Mouse (Mus musculus) liver, adult 2 months (tissue): Measurements from ENCODE around the gene Slc30a3. TPM values are rescaled to one million over a fixed set of nuclear protein-coding genes. Genes with fewer than 3 reads are reported as not detected.

Experiments
- DNase-seq: peaks from one replicate; pipeline ENCODE4 v3.0.0-alpha.2; 2011; ENCODE audit warnings: low read depth, low spot score; ENCODE audit errors: extremely low read depth
- H3K27ac ChIP-seq: fragments of 200-500 bp; replicated peaks from 2 replicates; pipeline ENCODE4 v1.5.1; 2012; ENCODE audit warnings: low read depth, mild to moderate bottlenecking, control low read depth, inconsistent platforms, low read length; ENCODE audit not compliant: insufficient read depth
- H3K27me3 ChIP-seq: fragments of 200-500 bp; 2 replicates; pipeline ENCODE4 v1.6.1; 2012; ENCODE audit warnings: mild to moderate bottlenecking, moderate library complexity, low read length, inconsistent platforms; ENCODE audit not compliant: control insufficient read depth, insufficient read depth
- H3K36me3 ChIP-seq: fragments of 200-500 bp; 2 replicates; pipeline ENCODE4 v1.6.1; 2012; ENCODE audit warnings: low read length, inconsistent platforms; ENCODE audit not compliant: control insufficient read depth, insufficient read depth
- H3K4me1 ChIP-seq: fragments of 200-500 bp; 2 replicates; pipeline ENCODE4 v1.6.1; 2011; ENCODE audit warnings: low read length; ENCODE audit not compliant: control insufficient read depth, insufficient read depth
- H3K4me3 ChIP-seq: fragments of 200-500 bp; 2 replicates; pipeline ENCODE4 v1.5.1; 2011; ENCODE audit warnings: low read depth, mild to moderate bottlenecking, control low read depth, low read length, moderate library complexity; ENCODE audit not compliant: insufficient read depth
- H3K79me2 ChIP-seq: fragments of 200-500 bp; 2 replicates; pipeline ENCODE4 v1.6.1; 2012; ENCODE audit warnings: inconsistent platforms, mild to moderate bottlenecking, low read length, moderate library complexity; ENCODE audit not compliant: control insufficient read depth, insufficient read depth
- H3K9ac ChIP-seq: fragments of 200-500 bp; 2 replicates; pipeline ENCODE4 v1.6.1; 2012; ENCODE audit warnings: low read depth, mild to moderate bottlenecking, control low read depth, inconsistent platforms, low read length
- CTCF ChIP-seq: fragments of 200-500 bp; IDR thresholded peaks from 2 replicates; pipeline ENCODE4 v1.5.1; 2011; ENCODE audit warnings: low read depth, low read length, control low read depth
- POLR2A ChIP-seq: fragments of 200-500 bp; IDR thresholded peaks from 2 replicates; pipeline ENCODE4 v1.6.1; 2011; ENCODE audit warnings: low read length, control low read depth; ENCODE audit not compliant: insufficient read depth; ENCODE audit errors: extremely low read depth
- WGBS: fragments of 180-500 bp; shearing (Covaris S2); methylation state at CpG from one replicate; pipeline ENCODE4 v1.1.7; 2018; 5-methylcytosine and 5-hydroxymethylcytosine counted together
- polyA plus RNA-seq: library from polyadenylated mRNA; depleted of rRNA; stranded (reverse); fragments of >200 nt; gene quantifications from 2 replicates; pipeline ENCODE4 v1.2.3, GENCODE M21; 2012
- total RNA-seq: library from RNA; depleted of rRNA; stranded (reverse); fragments of >200 nt; gene quantifications from 2 replicates; pipeline ENCODE4 v1.2.3, GENCODE M21; 2014

Slc30a3 gene
- total and polyA plus RNA-seq, 2 experiments, result 0.37 to 0.97 TPM

DNA sequence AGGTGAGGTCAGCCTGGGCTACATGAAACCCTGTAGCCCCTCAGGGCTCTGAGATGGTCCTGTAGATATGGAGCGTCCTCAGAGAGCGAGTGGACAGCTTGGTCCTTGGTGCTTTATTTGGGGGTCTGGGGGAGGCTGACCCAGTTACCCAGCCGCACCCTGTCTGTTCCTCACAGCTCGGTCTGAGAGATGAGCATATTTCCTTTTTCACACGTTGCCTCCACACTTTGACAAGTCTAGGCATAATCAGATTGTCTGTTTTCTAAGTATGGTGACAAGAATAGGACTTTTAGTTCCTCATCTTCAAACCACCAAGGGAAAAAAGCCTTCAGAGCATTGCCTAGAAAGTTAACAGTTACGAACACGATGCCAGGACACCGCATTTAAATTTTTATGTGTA is 13.1 kb upstream of the Slc30a3 start:
- H3K9ac ChIP-seq, result no peak overlapping the region
- H3K4me3 ChIP-seq, result no peak overlapping the region
- no peaks in the 10 kb centered on the region for H3K4me1 ChIP-seq
- H3K36me3 ChIP-seq, result no peaks in the 10 kb centered on the region
- TF ChIP-seq CTCF (no peak), POLR2A (no peak)
- H3K27me3 ChIP-seq, result peaks cover 3% of the 10 kb centered on the region; the same call in 1 of the 2 replicates
- DNase-seq, result no peak
- H3K79me2 ChIP-seq, result no peaks in the 10 kb centered on the region
- no peak overlapping the region for H3K27ac ChIP-seq
- WGBS, result 83% methylated on average over 8 of the region's 8 CpGs

DNA sequence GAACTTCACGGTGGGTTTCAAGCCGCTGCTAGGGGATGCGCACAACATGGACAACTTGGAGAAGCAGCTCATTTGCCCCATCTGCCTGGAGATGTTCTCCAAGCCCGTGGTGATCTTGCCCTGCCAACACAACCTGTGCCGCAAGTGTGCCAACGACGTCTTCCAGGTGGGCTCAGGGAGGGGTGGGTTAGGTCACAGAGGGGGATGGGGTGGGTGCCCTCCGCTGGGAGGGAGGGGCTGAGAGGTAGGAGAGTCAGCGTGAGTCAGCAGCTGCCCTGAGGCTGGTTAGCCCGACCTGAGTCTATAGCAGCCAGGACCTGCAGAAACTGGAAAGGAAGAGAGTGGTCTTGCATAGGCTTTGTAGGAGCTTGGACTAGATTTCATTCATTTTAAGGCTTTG is 8.9 kb upstream of the Slc30a3 start:
- H3K4me3 ChIP-seq, result no peak overlapping the region
- no peak overlapping the region for H3K27ac ChIP-seq
- WGBS, result 26% methylated on average over 10 of the region's 10 CpGs
- no peaks in the 10 kb centered on the region for H3K79me2 ChIP-seq
- H3K36me3 ChIP-seq, result no peaks in the 10 kb centered on the region
- no peak for TF ChIP-seq POLR2A
- TF ChIP-seq CTCF, result no peak
- no peaks in the 10 kb centered on the region for H3K4me1 ChIP-seq
- peaks cover 3% of the 10 kb centered on the region; the same call in 1 of the 2 replicates for H3K27me3 ChIP-seq
- DNase-seq, result no peak
- no peak overlapping the region for H3K9ac ChIP-seq

- H3K4me1 ChIP-seq, result no peaks in the 10 kb centered on the region
- H3K27me3 ChIP-seq, result peaks cover 3% of the 10 kb centered on the region; the same call in 1 of the 2 replicates
- no peak within 1 kb of the TSS for H3K9ac ChIP-seq
- H3K79me2 ChIP-seq, result no peaks in the 10 kb centered on the region
- TF ChIP-seq CTCF (no peak), POLR2A (no peak)
- H3K4me3 ChIP-seq, result no peak within 1 kb of the TSS
- WGBS, result 33% methylated on average over 3 of the region's 3 CpGs
- DNase-seq, result no peak
- H3K36me3 ChIP-seq, result no peaks in the 10 kb centered on the region
- H3K27ac ChIP-seq, result no peak within 1 kb of the TSS
These were observed 8.3 kb upstream of the Slc30a3 start, which contains the start of gene Trim54 for GRCm38 (mm10) chr5:31116354-31116753. TSS of gene Trim54 (plus strand) at chr5:31116712.

GRCm38 (mm10) chr5:31110781-31111180 is 2.7 kb upstream of the Slc30a3 start:
- Histone ChIP-seq H3K27ac (no peak overlapping the region), H3K27me3 (no peaks in the 10 kb centered on the region), H3K4me3 (no peak overlapping the region), H3K79me2 (no peaks in the 10 kb centered on the region), H3K36me3 (no peaks in the 10 kb centered on the region), H3K4me1 (no peaks in the 10 kb centered on the region), H3K9ac (no peak overlapping the region)
- peak; percentile 11 for DNase-seq
- no peak for TF ChIP-seq POLR2A
- 26% methylated on average over 7 of the region's 7 CpGs for WGBS

DNA sequence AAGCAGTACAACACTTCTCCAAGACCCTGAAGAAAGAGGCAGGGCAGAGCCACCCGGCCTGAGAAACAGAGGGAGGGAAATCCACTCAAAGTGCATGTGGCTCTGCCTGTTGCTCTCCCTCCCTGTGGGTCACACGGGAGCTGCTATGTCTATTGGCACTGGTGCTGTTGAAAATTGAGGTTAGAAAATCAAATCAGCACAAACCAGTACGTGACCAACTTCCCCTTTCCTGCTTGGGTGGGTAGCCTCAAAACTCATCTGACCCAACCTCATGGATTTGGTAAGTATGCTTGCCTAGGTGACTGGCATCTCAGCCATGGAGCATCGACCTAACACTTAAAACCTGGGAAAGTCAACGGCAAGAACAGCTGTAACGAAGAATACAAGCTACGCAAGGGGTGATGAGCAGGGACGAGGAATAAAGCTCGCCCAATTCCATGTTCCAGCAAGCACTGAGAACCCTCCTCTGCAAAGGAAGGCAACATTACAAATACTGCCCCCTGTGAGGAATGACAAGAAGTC is 2.2 kb downstream of the Slc30a3 start, which contains the start of gene Dnajc5g:
Gene Dnajc5g (plus strand): TSS at position 472 of the 522 bp plus-strand sequence.
- Histone ChIP-seq H3K27ac (no peak within 1 kb of the TSS), H3K9ac (no peak within 1 kb of the TSS), H3K36me3 (no peaks in the 10 kb centered on the region), H3K79me2 (no peaks in the 10 kb centered on the region), H3K4me1 (no peaks in the 10 kb centered on the region), H3K27me3 (no peaks in the 10 kb centered on the region), H3K4me3 (no peak within 1 kb of the TSS)
- WGBS, result 83% methylated on average over 9 of the region's 9 CpGs
- no peak for DNase-seq
- TF ChIP-seq CTCF (no peak), POLR2A (no peak)

DNA sequence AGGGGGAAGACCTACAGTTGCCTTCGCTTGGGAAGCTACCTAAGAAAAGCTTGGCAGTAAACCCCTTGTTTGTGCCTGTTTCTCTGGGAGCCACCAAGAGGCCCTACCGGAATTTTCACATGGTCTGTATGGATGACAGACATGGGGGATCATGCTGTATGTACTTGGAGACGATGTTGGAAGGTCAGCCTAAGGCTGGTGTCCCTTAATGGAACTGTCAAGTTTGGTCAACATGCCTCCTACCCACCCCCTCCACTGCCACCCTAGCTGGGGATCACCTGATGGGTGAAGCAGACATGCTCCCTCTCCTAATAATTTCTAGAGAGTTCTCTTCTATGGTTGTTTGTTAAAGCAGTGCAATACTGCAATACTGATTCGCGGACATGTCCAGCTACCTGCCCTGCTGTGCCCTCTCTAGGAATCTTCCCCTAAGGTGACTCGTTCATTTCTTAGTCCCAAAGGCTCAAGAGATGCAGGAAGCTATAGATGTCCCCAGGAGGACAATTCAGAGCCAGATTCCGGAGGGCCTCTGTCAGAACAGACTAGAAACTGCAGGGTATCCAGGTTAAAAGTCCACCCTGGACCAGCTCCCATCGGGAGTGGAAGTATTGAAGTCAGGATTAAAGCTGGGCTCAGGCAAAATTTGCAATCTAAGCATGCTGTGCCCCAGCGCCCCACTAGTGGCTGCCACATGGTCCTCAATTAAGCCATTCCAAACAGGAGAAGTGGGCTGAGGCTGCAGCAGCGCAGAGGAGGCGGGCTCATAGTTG is 12.1 kb downstream of the Slc30a3 start:
- WGBS, result 50% methylated on average over 11 of the region's 11 CpGs
- Histone ChIP-seq H3K4me1 (peaks cover 10% of the 10 kb centered on the region), H3K27me3 (peaks cover 11% of the 10 kb centered on the region), H3K36me3 (no peaks in the 10 kb centered on the region), H3K27ac (no peak overlapping the region), H3K9ac (no peak overlapping the region), H3K4me3 (no peak overlapping the region; the same call in 1 of the 2 replicates), H3K79me2 (no peaks in the 10 kb centered on the region)
- DNase-seq, result no peak
- no peak for TF ChIP-seq POLR2A
- no peak for TF ChIP-seq CTCF
